Mouse (Mus musculus) brain, adult 2 months (tissue): ENCODE measurements at regions not wholly inside any gene's neighbourhood (a gene's known extent, or its start where the extent isn't known, plus 50 kb on each side); places are given as distances from the start of the nearest gene placed in this dataset.
A peak's percentile ranks its signal among the peaks of the same experiment; 100 is the strongest.

Experiments
- DNase-seq: peaks from one replicate; pipeline ENCODE4 v3.0.0; 2011; ENCODE audit warnings: low read depth, low spot score

DNA sequence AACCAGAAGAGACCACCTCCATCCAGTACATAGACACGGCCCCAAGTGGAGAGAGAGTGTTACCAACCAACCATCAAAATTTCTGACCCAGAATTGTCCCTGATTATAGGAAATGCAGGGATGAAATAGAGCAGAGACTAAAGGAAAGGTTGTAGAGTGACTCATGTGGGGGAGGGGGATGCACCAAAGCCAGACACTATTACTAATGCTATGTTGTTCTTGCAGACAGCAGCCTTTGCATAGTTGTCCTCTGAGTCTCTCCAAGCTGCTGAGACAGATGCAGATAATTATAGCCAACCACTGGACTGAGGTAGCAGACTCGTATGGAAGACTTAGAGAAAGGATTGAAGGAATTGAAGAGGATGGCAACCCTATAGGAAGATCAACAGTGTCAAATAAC is 274.6 kb upstream of the 4930595M18Rik start:
- no peak for DNase-seq

DNA sequence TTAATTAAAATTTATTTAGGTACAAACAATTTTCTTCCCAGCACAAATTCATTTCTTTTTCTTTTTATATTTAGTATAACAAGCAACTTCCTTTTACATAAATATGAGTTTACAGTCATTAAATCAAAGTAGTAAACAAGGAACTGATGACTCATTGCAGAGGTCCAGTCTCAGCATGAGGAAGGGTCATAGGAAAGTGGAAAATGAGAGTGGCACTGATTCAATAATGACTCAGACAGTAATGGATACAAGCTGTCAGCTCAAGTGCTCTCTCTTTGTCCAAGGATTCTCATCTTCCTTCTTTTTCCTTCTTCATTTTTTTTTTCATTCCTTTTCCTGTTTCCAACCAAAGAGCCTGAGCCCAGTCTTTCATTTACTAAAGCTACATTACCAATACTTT is 271.9 kb upstream of the 4930595M18Rik start:
- no peak for DNase-seq

DNA sequence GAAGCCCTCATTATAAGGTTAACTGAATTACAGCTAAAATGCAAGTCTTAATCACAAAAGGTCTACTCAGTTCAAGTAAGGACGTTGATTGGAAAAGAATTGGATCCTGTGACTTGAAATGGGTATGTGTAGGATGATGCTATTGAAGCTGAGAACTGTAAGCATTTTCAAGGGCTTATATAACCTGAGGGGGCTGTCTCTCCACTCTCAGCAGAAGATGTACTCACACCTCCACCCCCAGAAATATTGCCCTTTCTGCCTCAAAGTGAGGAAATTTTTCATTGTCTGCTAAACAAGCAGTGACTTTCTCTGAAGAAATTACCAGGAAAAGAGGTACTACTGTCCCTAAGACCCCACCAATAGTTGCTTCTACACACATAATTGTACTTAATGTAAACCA is 246.1 kb upstream of the 4930595M18Rik start:
- DNase-seq, result peak; percentile 61
